Mouse (Mus musculus): ENCODE data around the gene Nptx1. TPM values are rescaled to one million over a fixed set of nuclear protein-coding genes. Genes with fewer than 3 reads are reported as not detected.
A peak's percentile ranks its signal among the peaks of the same experiment; 100 is the strongest.

Nptx1 gene
- polyA plus RNA-seq, 1 experiment, result 14.7 TPM

DNA sequence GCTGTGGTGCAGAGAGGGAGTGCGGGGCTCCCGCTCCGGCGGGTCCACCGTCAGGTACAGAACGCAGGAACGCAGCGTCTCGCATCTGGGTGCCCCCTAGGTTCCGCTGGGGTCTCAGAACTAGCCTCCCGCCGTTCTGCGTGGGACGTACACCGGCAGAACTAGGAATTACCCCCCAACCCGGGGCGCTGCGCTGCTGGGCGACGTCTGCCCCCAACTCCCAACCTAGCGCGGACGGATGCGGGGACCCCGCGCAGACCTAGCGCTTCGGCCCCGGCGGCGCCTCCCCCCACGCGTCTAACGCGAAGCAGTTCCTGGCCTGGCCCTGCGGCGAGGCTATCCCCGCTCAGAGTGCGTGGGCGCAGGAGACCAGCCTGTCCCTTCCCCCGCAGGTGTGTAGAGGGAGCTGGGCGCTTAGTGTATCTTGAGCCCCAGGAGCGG, 1.8 kb upstream of the Nptx1 start:
- DNase-seq (ENCODE audit: low read depth), result no peak

DNA sequence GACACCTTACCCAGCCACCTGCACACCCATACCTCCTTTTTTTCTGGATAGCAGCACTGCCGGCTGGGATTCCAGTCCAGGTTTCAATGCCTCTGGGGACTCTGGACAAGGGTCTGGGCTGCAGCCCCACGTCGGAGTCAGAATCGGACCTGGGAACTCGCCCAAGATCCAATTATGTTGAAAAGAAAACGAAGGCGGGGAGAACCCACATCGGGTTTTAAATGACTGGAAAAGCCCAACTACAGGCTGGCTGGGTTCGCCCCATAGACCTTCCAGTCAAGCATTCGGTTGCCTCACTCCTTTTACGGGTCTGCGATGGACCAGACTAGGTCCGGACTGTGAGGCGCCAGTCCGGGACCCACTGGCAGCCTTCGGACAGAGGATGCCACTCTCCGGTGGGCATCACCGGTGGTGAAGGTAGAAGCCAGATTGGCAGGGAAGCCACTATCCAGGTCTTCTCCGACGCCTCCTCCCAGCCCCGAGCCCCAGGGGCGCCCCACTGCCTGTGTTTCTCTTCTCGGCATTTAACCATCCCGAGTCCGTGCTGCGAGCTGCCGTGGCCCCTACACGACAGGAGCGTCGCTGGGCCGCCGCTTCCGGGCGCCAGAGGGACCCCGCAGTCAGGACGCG, 1.3 kb upstream of the Nptx1 start:
- peak; percentile 53 for DNase-seq (ENCODE audit: low read depth)
- TF ChIP-seq POLR2A (IDR thresholded peaks at IDR 0.05; ENCODE audit: borderline replicate concordance, extremely low read depth, insufficient read depth, insufficient read length, poor library complexity, severe bottlenecking) (no peak), CTCF (IDR thresholded peaks at IDR 0.05; ENCODE audit: borderline replicate concordance, extremely low read depth, insufficient read depth, insufficient read length) (no peak)

More for the DNA sequence above, 1.8 kb upstream of the Nptx1 start:
- TF ChIP-seq CTCF (IDR thresholded peaks at IDR 0.05; ENCODE audit: borderline replicate concordance, extremely low read depth, insufficient read depth, insufficient read length) (no peak), POLR2A (IDR thresholded peaks at IDR 0.05; ENCODE audit: borderline replicate concordance, extremely low read depth, insufficient read depth, insufficient read length, poor library complexity, severe bottlenecking) (no peak)

DNA sequence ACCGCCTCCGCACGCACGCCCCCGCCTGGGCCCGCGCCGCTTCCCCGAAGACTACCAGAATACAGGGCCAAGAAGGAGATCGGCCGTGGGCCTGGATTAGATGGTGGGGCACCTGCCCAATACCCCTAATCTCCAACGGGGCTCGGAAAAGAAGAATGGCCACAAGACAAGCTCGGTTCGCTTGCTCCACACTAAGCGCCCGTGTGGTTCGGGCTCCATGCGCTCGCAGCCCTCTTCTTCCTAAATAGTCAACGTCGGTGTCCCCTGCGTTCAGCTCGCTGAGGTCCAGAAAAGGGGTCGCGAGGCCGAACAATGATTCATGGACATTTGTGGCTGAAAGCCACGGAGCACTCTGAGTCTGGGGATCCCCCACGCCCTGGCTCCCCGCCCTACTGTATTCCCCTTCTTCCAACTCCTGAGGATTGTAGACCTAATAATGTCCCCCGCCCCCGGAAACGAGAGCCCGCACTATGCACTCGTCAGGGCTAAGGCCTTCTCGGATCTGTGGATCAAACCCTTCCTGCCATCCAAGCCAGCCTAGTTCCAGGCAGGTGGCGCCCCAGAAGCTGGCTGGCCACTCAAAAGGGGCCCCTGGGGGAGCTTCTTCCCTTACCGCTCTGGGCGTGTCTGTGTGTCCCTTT, 518 bp upstream of the Nptx1 start:
- TF ChIP-seq POLR2A (IDR thresholded peaks at IDR 0.05; ENCODE audit: borderline replicate concordance, extremely low read depth, insufficient read depth, insufficient read length, poor library complexity, severe bottlenecking) (no peak), CTCF (IDR thresholded peaks at IDR 0.05; ENCODE audit: borderline replicate concordance, extremely low read depth, insufficient read depth, insufficient read length) (no peak)
- DNase-seq (ENCODE audit: low read depth), result no peak

DNA sequence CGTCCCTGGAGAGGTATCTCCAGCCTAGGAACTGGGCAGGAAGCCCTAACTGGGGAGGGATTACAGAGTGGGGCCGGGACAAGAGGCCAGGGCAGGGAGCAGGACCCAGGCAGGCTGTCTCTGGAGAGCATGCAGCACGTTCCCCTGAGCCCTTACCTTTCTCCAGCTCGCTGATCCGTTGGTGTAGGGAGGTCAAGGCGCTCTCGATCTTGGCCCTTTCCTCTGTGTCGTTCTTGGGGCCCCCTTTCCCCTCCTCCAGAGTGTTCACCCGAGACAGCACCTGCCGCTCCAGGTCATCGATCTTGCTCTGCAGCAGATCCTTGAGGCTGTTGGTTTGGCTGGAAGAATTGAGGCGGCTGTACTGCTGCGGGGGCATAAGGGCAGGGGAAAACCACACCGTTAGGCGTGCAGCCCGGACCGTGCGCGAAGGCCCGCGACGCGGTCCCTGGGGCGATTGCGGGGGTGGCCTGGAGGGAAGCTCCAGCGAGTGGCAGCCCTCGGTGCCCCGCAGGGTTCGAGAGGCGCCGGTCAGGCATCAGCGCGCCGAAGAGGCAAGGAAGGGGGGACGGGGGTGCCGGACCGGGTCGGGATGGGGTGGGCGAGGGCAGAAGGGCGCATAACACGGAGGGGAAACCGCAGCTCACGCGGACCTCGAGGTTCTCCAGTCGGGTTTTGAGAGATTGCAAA, 914 bp downstream of the Nptx1 start:
- TF ChIP-seq CTCF (IDR thresholded peaks at IDR 0.05; ENCODE audit: borderline replicate concordance, extremely low read depth, insufficient read depth, insufficient read length) (no peak), POLR2A (IDR thresholded peaks at IDR 0.05; ENCODE audit: borderline replicate concordance, extremely low read depth, insufficient read depth, insufficient read length, poor library complexity, severe bottlenecking) (no peak)
- no peak for DNase-seq (ENCODE audit: low read depth)

DNA sequence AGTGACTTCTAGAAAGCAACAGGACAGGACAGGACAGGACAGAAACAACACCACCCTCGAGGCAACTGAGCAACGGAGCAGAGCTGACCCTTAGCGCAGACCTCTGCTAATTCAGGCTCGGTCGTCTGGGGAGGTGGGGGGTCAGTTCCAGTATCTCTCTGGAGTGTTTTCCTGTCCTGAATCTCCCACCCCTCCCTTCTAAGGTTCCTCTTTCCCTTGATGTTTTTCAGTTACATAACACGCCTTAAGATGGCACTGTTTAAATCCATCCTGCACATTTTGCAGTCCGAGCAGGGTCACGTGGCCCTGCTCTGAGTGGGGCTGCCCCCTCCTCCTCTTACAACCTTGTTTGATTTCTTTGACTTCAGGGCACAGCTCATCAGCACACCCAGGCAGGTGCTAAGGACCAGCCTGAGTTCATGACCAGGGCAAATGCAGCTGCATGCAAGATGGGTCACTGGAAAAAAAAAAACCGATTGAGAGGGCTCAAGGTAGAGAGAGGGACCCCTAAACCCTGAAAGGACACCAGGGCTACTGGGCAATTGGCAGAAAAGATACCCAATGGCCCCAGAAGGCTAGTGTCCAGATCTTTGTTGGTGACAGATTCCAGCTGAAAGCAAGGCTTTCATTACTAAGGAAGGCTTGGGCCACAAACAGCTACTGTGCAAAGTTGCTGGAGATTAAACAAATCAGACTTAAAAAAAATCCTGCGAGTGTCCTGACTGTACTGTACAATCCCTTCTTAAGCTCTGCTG, 1.6 kb downstream of the Nptx1 start:
- TF ChIP-seq POLR2A (IDR thresholded peaks at IDR 0.05; ENCODE audit: borderline replicate concordance, extremely low read depth, insufficient read depth, insufficient read length, poor library complexity, severe bottlenecking) (no peak), CTCF (IDR thresholded peaks at IDR 0.05; ENCODE audit: borderline replicate concordance, extremely low read depth, insufficient read depth, insufficient read length) (peak; percentile 47; the same call in 1 of the 2 replicates)
- peak; percentile 72 for DNase-seq (ENCODE audit: low read depth)

DNA sequence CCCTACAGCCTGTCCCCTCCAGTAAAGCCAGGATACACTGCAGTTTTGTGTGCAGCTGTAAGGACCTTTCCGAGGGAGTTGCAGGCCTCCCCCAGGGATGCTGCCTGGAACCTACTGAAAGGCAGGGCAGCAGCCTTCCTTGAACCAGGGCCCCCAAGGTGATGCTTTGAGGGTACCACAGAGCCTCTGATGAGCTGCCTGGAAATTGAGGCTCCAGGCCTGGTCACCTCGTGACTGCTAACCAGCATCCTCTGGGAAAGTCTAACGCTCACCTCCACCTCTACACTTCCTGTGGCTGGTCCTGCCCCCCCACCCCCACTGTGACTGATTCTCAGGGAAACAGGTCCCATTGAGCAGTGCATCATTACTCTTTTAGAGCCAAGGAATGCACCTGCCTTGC, 2.3 kb downstream of the Nptx1 start:
- DNase-seq (ENCODE audit: low read depth), result no peak
- TF ChIP-seq CTCF (IDR thresholded peaks at IDR 0.05; ENCODE audit: borderline replicate concordance, extremely low read depth, insufficient read depth, insufficient read length) (no peak), POLR2A (IDR thresholded peaks at IDR 0.05; ENCODE audit: borderline replicate concordance, extremely low read depth, insufficient read depth, insufficient read length, poor library complexity, severe bottlenecking) (no peak)

DNA sequence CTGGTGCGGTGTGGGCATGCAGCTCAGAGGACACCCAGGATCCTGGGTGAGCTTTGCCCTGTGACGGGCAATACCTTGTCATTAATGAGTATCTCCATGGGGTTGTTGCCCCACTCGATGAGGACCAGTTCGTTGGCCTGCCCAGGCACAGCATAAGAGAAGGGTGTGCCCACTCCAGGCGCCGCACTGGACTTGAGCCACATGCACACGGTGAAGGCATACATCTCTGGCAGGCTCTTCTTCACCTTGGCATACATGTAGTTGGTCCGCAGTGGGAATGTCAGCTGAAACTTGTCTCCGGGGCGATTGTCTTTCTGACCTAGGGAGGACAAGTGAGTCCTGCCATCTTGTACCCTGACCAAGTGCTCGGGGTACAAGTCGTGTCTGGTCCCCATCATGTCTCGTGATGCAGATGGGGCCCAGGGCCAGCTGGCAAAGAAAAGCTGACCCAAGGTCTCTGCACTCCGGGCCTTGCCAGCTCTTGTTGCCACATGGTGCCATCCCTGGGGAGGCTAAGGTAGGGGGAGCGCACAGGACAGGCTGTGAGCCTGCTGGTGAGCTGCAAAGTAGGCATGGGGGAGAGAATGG, 2.9 kb downstream of the Nptx1 start:
- TF ChIP-seq POLR2A (IDR thresholded peaks at IDR 0.05; ENCODE audit: borderline replicate concordance, extremely low read depth, insufficient read depth, insufficient read length, poor library complexity, severe bottlenecking) (no peak), CTCF (IDR thresholded peaks at IDR 0.05; ENCODE audit: borderline replicate concordance, extremely low read depth, insufficient read depth, insufficient read length) (no peak)
- DNase-seq (ENCODE audit: low read depth), result no peak

DNA sequence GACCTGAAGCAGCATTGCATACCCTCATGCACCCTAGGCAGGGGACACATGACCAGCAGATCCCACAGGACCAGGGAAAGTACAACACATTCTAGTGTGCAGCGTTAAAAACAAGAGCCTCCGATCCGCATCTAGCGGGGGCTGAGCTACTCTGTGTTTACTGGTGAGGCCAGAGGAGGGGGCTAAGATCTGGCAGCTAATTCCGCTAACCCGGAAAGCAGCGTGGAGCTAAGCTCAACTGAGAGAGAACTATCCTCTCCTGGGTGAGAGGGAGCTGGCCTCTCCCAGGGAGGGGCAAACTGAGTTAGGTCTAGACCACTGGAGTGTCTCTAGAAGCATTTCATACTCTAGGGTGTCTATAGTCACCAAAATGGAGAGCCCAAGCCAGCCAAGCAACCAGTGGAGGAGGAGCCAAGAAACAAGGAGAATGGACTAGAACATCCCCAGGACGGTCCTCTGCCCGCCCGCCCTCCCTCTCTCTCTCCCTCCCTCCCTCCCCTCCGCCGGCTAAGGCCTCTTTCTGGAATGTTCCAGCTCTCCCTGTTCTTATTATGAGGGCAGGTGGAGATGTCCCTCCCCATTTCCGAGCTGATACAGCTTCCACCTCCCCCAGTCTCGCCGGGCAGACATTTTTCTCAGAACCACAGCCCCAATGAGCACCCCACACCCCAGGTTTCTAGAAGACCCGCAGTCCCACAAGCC, 3.6 kb downstream of the Nptx1 start:
- DNase-seq (ENCODE audit: low read depth), result no peak
- TF ChIP-seq POLR2A (IDR thresholded peaks at IDR 0.05; ENCODE audit: borderline replicate concordance, extremely low read depth, insufficient read depth, insufficient read length, poor library complexity, severe bottlenecking) (no peak), CTCF (IDR thresholded peaks at IDR 0.05; ENCODE audit: borderline replicate concordance, extremely low read depth, insufficient read depth, insufficient read length) (no peak)

DNA sequence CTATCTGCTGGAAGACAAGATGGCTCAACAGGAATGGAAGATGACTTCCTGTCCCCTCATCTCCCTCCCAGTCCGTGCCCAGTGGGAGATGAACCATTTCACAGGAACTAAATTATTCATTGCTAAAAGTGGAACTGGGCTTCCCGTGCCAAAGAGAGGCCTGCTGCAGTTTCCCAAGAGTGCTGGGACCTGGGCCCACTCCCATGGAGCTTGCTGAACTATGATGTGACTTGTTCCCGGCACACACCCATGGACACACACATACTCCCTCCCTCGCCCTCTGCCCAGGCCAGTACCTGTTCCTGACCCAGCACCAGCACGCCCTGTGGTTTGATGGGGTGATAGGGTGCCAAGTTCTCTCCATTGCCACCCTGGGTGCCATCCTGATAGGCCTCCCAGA, 4.7 kb downstream of the Nptx1 start:
- no peak for DNase-seq (ENCODE audit: low read depth)
- no peak for TF ChIP-seq CTCF (IDR thresholded peaks at IDR 0.05; ENCODE audit: borderline replicate concordance, extremely low read depth, insufficient read depth, insufficient read length)
- TF ChIP-seq POLR2A (IDR thresholded peaks at IDR 0.05; ENCODE audit: borderline replicate concordance, extremely low read depth, insufficient read depth, insufficient read length, poor library complexity, severe bottlenecking), result no peak

DNA sequence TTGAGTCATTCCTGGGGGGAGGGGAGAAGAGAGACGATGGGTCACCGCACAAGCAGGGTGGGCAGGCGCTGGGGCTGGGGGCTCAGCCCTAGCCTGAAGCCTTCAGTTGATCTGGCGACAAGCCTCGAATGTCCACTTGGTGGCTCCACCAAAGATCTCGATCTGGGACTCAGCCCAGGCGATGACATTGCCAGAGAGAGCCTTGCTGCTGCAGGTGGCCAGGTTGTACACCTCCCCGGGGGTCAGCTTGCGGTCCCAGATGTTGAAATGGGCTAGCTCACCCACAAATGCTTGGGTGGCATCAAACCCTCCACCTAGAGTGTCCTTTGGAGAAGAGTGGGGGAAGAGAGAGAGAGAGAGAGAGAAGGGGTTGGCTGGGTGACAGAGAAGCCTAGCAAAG, 5.2 kb downstream of the Nptx1 start:
- TF ChIP-seq POLR2A (IDR thresholded peaks at IDR 0.05; ENCODE audit: borderline replicate concordance, extremely low read depth, insufficient read depth, insufficient read length, poor library complexity, severe bottlenecking) (no peak), CTCF (IDR thresholded peaks at IDR 0.05; ENCODE audit: borderline replicate concordance, extremely low read depth, insufficient read depth, insufficient read length) (no peak)

More for the DNA sequence above, 5.2 kb downstream of the Nptx1 start:
- DNase-seq (ENCODE audit: low read depth), result no peak
